Mouse (Mus musculus): ENCODE measurements around the gene Camk1. TPM values are rescaled to one million over a fixed set of nuclear protein-coding genes. Genes with fewer than 3 reads are reported as not detected.

Camk1 gene
- polyA plus RNA-seq, 1 experiment from 2014 or later = 90.6 TPM

DNA sequence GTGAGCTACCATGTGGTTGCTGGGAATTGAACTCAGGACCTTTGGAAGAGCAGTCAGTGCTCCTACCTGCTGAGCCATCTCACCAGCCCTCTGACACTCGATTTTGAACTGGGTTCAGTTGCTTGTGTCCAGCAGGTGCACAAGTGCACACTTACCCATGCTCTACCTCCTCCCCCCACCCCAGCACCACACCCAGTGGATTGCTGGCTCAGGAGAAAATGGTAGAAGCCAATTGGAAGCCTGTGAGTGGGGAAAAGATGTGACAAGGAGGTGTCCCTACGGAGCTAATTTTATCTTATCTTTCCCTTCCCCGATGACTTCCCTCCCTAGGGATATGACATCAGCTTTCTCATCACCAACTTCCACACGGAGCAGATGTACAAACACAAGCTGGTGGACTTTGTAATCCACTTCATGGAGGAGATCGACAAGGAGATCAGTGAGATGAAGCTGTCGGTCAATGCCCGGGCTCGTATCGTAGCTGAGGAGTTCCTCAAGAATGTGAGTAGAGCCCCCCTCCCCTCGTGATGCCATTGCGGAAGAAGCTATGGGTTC, 41.5 kb upstream of the Camk1 start:
- TF ChIP-seq CTCF (IDR thresholded peaks at IDR 0.05; ENCODE audit: low read depth) = no peak
- H3K9me3 ChIP-seq (replicated peaks; ENCODE audit: low read length) = no peaks in the 10 kb centered on the region
- no peak overlapping the region for H3K4me3 ChIP-seq (replicated peaks; ENCODE audit: low read depth, low read length)
- no peak overlapping the region for H3K4me2 ChIP-seq (ENCODE audit: low read length)
- peaks cover 77% of the 10 kb centered on the region for H3K36me3 ChIP-seq (ENCODE audit: insufficient read depth, low read length)
- no peak for DNase-seq (ENCODE audit: low spot score)
- ATAC-seq (replicated peaks; ENCODE audit: low FRiP score, low read depth) = no peak
- WGBS = 87% methylated on average over 11 of the region's 11 CpGs
- H3K9ac ChIP-seq (ENCODE audit: low read depth, low read length) = no peak overlapping the region
- no peaks in the 10 kb centered on the region for H3K27me3 ChIP-seq (ENCODE audit: insufficient read depth, low read length)
- no peaks in the 10 kb centered on the region for H3K4me1 ChIP-seq (replicated peaks; ENCODE audit: insufficient read depth, low read length)
- H3K27ac ChIP-seq = no peak overlapping the region

DNA sequence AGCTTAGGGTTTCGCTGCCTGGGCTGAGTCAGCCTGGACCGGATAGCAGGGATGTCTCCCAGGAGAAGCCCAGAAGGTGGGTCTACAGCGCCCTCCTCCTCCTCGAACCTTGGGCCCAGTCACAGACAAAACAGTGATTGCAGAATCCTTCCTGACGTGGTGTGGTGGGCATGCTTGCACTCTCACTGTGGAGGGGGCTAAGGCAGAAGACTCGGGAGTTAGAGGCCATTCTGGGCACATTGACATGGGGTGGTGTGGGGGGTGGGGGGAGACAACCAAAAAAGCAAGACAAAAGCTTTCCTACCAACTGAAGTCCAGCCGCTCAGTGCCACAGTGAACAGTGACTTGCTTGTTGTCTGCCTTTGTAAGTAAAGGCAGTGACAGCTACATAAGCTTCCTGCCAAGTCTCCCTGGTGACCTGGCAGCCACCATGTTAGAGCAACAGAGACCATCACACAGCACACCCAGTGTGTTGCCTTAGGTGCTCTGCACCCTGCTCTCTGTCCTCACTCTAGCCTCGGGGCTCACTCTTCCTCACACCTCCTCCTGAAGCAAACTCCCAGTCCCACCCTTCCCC, 40.7 kb upstream of the Camk1 start:
- no peak for ATAC-seq (replicated peaks; ENCODE audit: low FRiP score, low read depth)
- no peak for TF ChIP-seq CTCF (IDR thresholded peaks at IDR 0.05; ENCODE audit: low read depth)
- no peak overlapping the region for H3K9ac ChIP-seq (ENCODE audit: low read depth, low read length)

DNA sequence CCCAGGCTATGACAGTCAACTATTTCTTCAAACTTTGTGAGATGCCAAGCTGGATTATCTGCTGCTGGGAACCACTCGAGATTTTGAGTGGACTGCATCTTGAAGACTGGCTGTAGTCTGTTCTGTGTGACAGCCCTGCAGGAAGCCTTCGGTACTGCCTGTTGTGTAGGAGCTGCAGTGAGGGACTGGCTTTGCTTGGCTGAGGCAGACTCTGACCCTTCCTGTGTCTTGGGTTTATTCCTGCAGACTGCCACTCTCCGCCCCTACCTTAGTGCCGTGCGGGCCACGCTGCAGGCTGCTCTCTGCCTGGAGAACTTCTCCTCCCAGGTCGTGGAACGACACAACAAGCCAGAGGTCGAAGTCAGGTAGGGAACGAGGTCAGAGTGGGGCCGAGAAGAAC, 36.7 kb upstream of the Camk1 start:
- WGBS = 87% methylated on average over 11 of the region's 11 CpGs
- peaks cover 45% of the 10 kb centered on the region for H3K36me3 ChIP-seq (ENCODE audit: insufficient read depth, low read length)

More for the DNA sequence above, 40.7 kb upstream of the Camk1 start:
- no peak for DNase-seq (ENCODE audit: low spot score)
- H3K27ac ChIP-seq = no peak overlapping the region
- H3K27me3 ChIP-seq (ENCODE audit: insufficient read depth, low read length) = no peaks in the 10 kb centered on the region
- H3K9me3 ChIP-seq (replicated peaks; ENCODE audit: low read length) = no peaks in the 10 kb centered on the region
- 95% methylated on average over 8 of the region's 8 CpGs for WGBS
- no peaks in the 10 kb centered on the region for H3K4me1 ChIP-seq (replicated peaks; ENCODE audit: insufficient read depth, low read length)
- no peak overlapping the region for H3K4me2 ChIP-seq (ENCODE audit: low read length)
- H3K36me3 ChIP-seq (ENCODE audit: insufficient read depth, low read length) = peaks cover 72% of the 10 kb centered on the region
- H3K4me3 ChIP-seq (replicated peaks; ENCODE audit: low read depth, low read length) = no peak overlapping the region

GRCm38 (mm10) chr6:113379246-113379645, 35.5 kb upstream of the Camk1 start:
- Histone ChIP-seq H3K4me3 (replicated peaks; ENCODE audit: low read depth, low read length) (peak overlapping the region; percentile 72; the same call in 1 of the 2 replicates), H3K36me3 (ENCODE audit: insufficient read depth, low read length) (peaks cover 43% of the 10 kb centered on the region), H3K4me1 (replicated peaks; ENCODE audit: insufficient read depth, low read length) (peaks cover 4% of the 10 kb centered on the region), H3K27ac (no peak overlapping the region), H3K9ac (ENCODE audit: low read depth, low read length) (0 out of 2 replicates have a peak overlapping the region, but pooled peaks have one; percentile 0), H3K4me2 (ENCODE audit: low read length) (peak overlapping the region; percentile 52), H3K9me3 (replicated peaks; ENCODE audit: low read length) (no peaks in the 10 kb centered on the region), H3K27me3 (ENCODE audit: insufficient read depth, low read length) (no peaks in the 10 kb centered on the region)
- DNase-seq (ENCODE audit: low spot score) (no peak), ATAC-seq (replicated peaks; ENCODE audit: low FRiP score, low read depth) (no peak)
- WGBS = 79% methylated on average over 6 of the region's 6 CpGs
- no peak for TF ChIP-seq CTCF (IDR thresholded peaks at IDR 0.05; ENCODE audit: low read depth)

More for the DNA sequence above, 36.7 kb upstream of the Camk1 start:
- Histone ChIP-seq H3K9ac (ENCODE audit: low read depth, low read length) (no peak overlapping the region), H3K27ac (no peak overlapping the region), H3K9me3 (replicated peaks; ENCODE audit: low read length) (no peaks in the 10 kb centered on the region), H3K27me3 (ENCODE audit: insufficient read depth, low read length) (no peaks in the 10 kb centered on the region), H3K4me3 (replicated peaks; ENCODE audit: low read depth, low read length) (no peak overlapping the region), H3K4me1 (replicated peaks; ENCODE audit: insufficient read depth, low read length) (peaks cover 4% of the 10 kb centered on the region), H3K4me2 (ENCODE audit: low read length) (no peak overlapping the region)
- peak; percentile 43; the same call in 1 of the 2 replicates for TF ChIP-seq CTCF (IDR thresholded peaks at IDR 0.05; ENCODE audit: low read depth)
- ATAC-seq (replicated peaks; ENCODE audit: low FRiP score, low read depth) = no peak; the same call in 1 of the 2 replicates
- no peak for DNase-seq (ENCODE audit: low spot score)

GRCm38 (mm10) chr6:113377496-113378385, 34.0 kb upstream of the Camk1 start, which contains the start of the genes Tada3 and Arpc4:
TSS of gene Tada3 (minus strand) at chr6:113377883.
TSS of gene Arpc4 (plus strand) at chr6:113378115.
- Histone ChIP-seq H3K9ac (ENCODE audit: low read depth, low read length) (peak within 1 kb of the TSS; percentile 86), H3K36me3 (ENCODE audit: insufficient read depth, low read length) (peaks cover 40% of the 10 kb centered on the region), H3K4me3 (replicated peaks; ENCODE audit: low read depth, low read length) (peak within 1 kb of the TSS; percentile 72), H3K27ac (peak within 1 kb of the TSS; percentile 95), H3K4me1 (replicated peaks; ENCODE audit: insufficient read depth, low read length) (peaks cover 4% of the 10 kb centered on the region), H3K4me2 (ENCODE audit: low read length) (peak within 1 kb of the TSS; percentile 52), H3K27me3 (ENCODE audit: insufficient read depth, low read length) (no peaks in the 10 kb centered on the region), H3K9me3 (replicated peaks; ENCODE audit: low read length) (no peaks in the 10 kb centered on the region)
- TF ChIP-seq CTCF (IDR thresholded peaks at IDR 0.05; ENCODE audit: low read depth) = peak; percentile 35; the same call in 1 of the 2 replicates
- WGBS = under 1% methylated on average over 60 of the region's 61 CpGs
- ATAC-seq (replicated peaks; ENCODE audit: low FRiP score, low read depth) (peak; percentile 95), DNase-seq (ENCODE audit: low spot score) (peak; percentile 99)

GRCm38 (mm10) chr6:113377172-113377495, 33.4 kb upstream of the Camk1 start:
- peak overlapping the region; percentile 86 for H3K9ac ChIP-seq (ENCODE audit: low read depth, low read length)
- no peak for ATAC-seq (replicated peaks; ENCODE audit: low FRiP score, low read depth)
- WGBS = 7% methylated on average over 7 of the region's 7 CpGs
- H3K27ac ChIP-seq = peak overlapping the region; percentile 95
- peaks cover 40% of the 10 kb centered on the region for H3K36me3 ChIP-seq (ENCODE audit: insufficient read depth, low read length)
- peaks cover 4% of the 10 kb centered on the region for H3K4me1 ChIP-seq (replicated peaks; ENCODE audit: insufficient read depth, low read length)
- no peaks in the 10 kb centered on the region for H3K9me3 ChIP-seq (replicated peaks; ENCODE audit: low read length)
- no peak for DNase-seq (ENCODE audit: low spot score)
- H3K27me3 ChIP-seq (ENCODE audit: insufficient read depth, low read length) = no peaks in the 10 kb centered on the region
- H3K4me2 ChIP-seq (ENCODE audit: low read length) = peak overlapping the region; percentile 52
- peak overlapping the region; percentile 72 for H3K4me3 ChIP-seq (replicated peaks; ENCODE audit: low read depth, low read length)
- no peak for TF ChIP-seq CTCF (IDR thresholded peaks at IDR 0.05; ENCODE audit: low read depth)
